8 mouse cellular contexts compared by ENCODE assay signal in genomic region chr5:16553304-16554047, GRCm38 (mm10). TPM values are rescaled to one million over a fixed set of nuclear protein-coding genes. Genes with fewer than 3 reads are reported as not detected.
DNase-seq lines count a peak whose midpoint lies in the region; ATAC-seq lines count a peak whose summit lies in the region.

Gene Hgf, plus strand, starts transcription at chr5:16553495.

- H3K27ac ChIP-seq in embryonic facial prominence, embryonic 12.5 days: peak within 1 kb of the TSS; percentile 61; the same call in 1 of the 2 replicates
- no peak within 1 kb of the TSS for H3K27ac ChIP-seq in midbrain, embryonic 13.5 days
- H3K27ac ChIP-seq in stomach, embryonic 15.5 days: peak within 1 kb of the TSS; percentile 65

- H3K36me3 ChIP-seq in erythroblast, embryonic 14.5 days (ENCODE audit: control insufficient read depth): no peaks in the 10 kb centered on the region
- H3K36me3 ChIP-seq in embryonic facial prominence, embryonic 12.5 days: no peaks in the 10 kb centered on the region
- no peaks in the 10 kb centered on the region for H3K36me3 ChIP-seq in midbrain, embryonic 13.5 days
- no peaks in the 10 kb centered on the region for H3K36me3 ChIP-seq in stomach, embryonic 15.5 days

- peak; percentile 14 for DNase-seq in heart, adult 8-10 months (ENCODE audit: low spot score)
- peak; percentile 47 for DNase-seq in kidney, adult 18-20 months
- peak; percentile 55 for DNase-seq in liver

- ATAC-seq in erythroblast, adult 5-6 weeks (replicated peaks; ENCODE audit: low FRiP score, poor library complexity, severe bottlenecking): no peak
- ATAC-seq in embryonic facial prominence, embryonic 12.5 days (ENCODE audit: insufficient number of reproducible peaks, insufficient read depth, low FRiP score, low TSS enrichment): peak; percentile 74
- ATAC-seq in midbrain, embryonic 13.5 days: peak; percentile 53
- ATAC-seq in stomach, embryonic 15.5 days (ENCODE audit: insufficient read depth, low FRiP score, low read depth): peak; percentile 84; the same call in 1 of the 2 replicates

- peak within 1 kb of the TSS; percentile 20 for H3K4me3 ChIP-seq in erythroblast, embryonic 14.5 days (replicated peaks)
- H3K4me3 ChIP-seq in embryonic facial prominence, embryonic 12.5 days: peak within 1 kb of the TSS; percentile 29
- peak within 1 kb of the TSS; percentile 22 for H3K4me3 ChIP-seq in midbrain, embryonic 13.5 days (replicated peaks)
- peak within 1 kb of the TSS; percentile 39 for H3K4me3 ChIP-seq in stomach, embryonic 15.5 days (replicated peaks)

- WGBS in embryonic facial prominence, embryonic 12.5 days: 3% methylated on average over 16 of the region's 16 CpGs
- WGBS in midbrain, embryonic 13.5 days: 7% methylated on average over 16 of the region's 16 CpGs
- 2% methylated on average over 16 of the region's 16 CpGs for WGBS in stomach, embryonic 15.5 days

- H3K9me3 ChIP-seq in erythroblast, embryonic 14.5 days (ENCODE audit: control insufficient read depth, low read length): no peaks in the 10 kb centered on the region
- no peaks in the 10 kb centered on the region for H3K9me3 ChIP-seq in embryonic facial prominence, embryonic 12.5 days
- H3K9me3 ChIP-seq in midbrain, embryonic 13.5 days: no peaks in the 10 kb centered on the region
- H3K9me3 ChIP-seq in stomach, embryonic 15.5 days: no peaks in the 10 kb centered on the region

- H3K9ac ChIP-seq in embryonic facial prominence, embryonic 12.5 days: peak within 1 kb of the TSS; percentile 11; the same call in 1 of the 2 replicates
- H3K9ac ChIP-seq in midbrain, embryonic 13.5 days (replicated peaks): 0 out of 2 replicates have a peak within 1 kb of the TSS, but pooled peaks have one; percentile 6
- H3K9ac ChIP-seq in stomach, embryonic 15.5 days: no peak within 1 kb of the TSS

- no peaks in the 10 kb centered on the region for H3K27me3 ChIP-seq in erythroblast, embryonic 14.5 days (ENCODE audit: control insufficient read depth)
- no peaks in the 10 kb centered on the region for H3K27me3 ChIP-seq in embryonic facial prominence, embryonic 12.5 days
- H3K27me3 ChIP-seq in midbrain, embryonic 13.5 days: no peaks in the 10 kb centered on the region
- no peaks in the 10 kb centered on the region for H3K27me3 ChIP-seq in stomach, embryonic 15.5 days (replicated peaks)

- no peaks in the 10 kb centered on the region for H3K4me1 ChIP-seq in erythroblast, embryonic 14.5 days (ENCODE audit: control insufficient read depth)
- H3K4me1 ChIP-seq in embryonic facial prominence, embryonic 12.5 days: peaks cover 5% of the 10 kb centered on the region
- H3K4me1 ChIP-seq in midbrain, embryonic 13.5 days (replicated peaks): peaks cover 9% of the 10 kb centered on the region; the same call in 1 of the 2 replicates
- no peaks in the 10 kb centered on the region for H3K4me1 ChIP-seq in stomach, embryonic 15.5 days

- H3K4me2 ChIP-seq in embryonic facial prominence, embryonic 12.5 days (replicated peaks): peak within 1 kb of the TSS; percentile 54
- H3K4me2 ChIP-seq in midbrain, embryonic 13.5 days (replicated peaks): peak within 1 kb of the TSS; percentile 46
- peak within 1 kb of the TSS; percentile 53 for H3K4me2 ChIP-seq in stomach, embryonic 15.5 days

RNA-seq across cellular contexts. Expression of gene Hgf, which starts in this region (rescaled TPM):
- not detected in 2 replicates for polyA plus RNA-seq in erythroblast, embryonic 14.5 days (2012)
- 4.0 and 5.4 TPM in 2 replicates for total RNA-seq in erythroblast, adult 5-6 weeks (2015; ENCODE audit: low replicate concordance)
- 3.2 and 4.9 TPM in 2 replicates for total RNA-seq in erythroblast, adult 5-6 weeks (2017; ENCODE audit: low replicate concordance)
- polyA plus RNA-seq in embryonic facial prominence, embryonic 12.5 days (2016; fragmentation: Nextera tagmentation; extraction: Ambion mirVana): 4.6 and 5.5 TPM in 2 replicates
- total RNA-seq in heart, adult 8-10 months (2022): 1 to 10 TPM in 2 of 4 experiments, under 1 TPM in 2; 0.55 to 1.4 (median 0.85) TPM
- 0.09 and 0.12 TPM in 2 replicates for polyA plus RNA-seq in midbrain, embryonic 13.5 days (2015; fragmentation: Nextera tagmentation; extraction: Ambion mirVana)
- 4.2 and 4.8 TPM in 2 replicates for polyA plus RNA-seq in stomach, embryonic 15.5 days (2015; fragmentation: Nextera tagmentation; extraction: Ambion mirVana)

Comparison
In these comparisons a context has a peak if more than half of its experiments do, and no peak if none do; other contexts are left out.
1. Peak in ATAC-seq, H3K4me3 ChIP-seq, H3K9ac ChIP-seq and H3K4me2 ChIP-seq in midbrain, embryonic 13.5 days; RNA of the gene not detected or under 1 TPM.